Mouse (Mus musculus) embryonic stem cell, embryonic (primary cell): Measurements from ENCODE around the gene Tmem132d.

ENCODE experiments used
- CTCF ChIA-PET, 4 experiments: fragments of 300-600 bp in 2 of 4; fragments of 350-600 bp in 2 of 4; sonication (Branson Sonifier 250); formaldehyde crosslinking; loops; one replicate each; lab custom pipeline; 2022; ENCODE audit warnings: inconsistent platforms in 2 of 4; lab: Charles Lee
- POLR2A ChIA-PET, 4 experiments: fragments of 300-600 bp in 2 of 4; fragments of 350-600 bp in 2 of 4; sonication (Branson Sonifier 250); formaldehyde crosslinking; loops; one replicate each; lab custom pipeline; 2022; ENCODE audit warnings: antibody characterized with exemption in 4 of 4, inconsistent platforms in 1 of 4; lab: Charles Lee

Tmem132d gene

GRCm38 (mm10) chr5:128348835-128349234 lies 84.0 kb downstream of the Tmem132d start:
- ChIA-PET CTCF (no interaction called here), POLR2A (no interaction called here)

- ChIA-PET POLR2A (no interaction called here), CTCF (no interaction called here)
Measured at GRCm38 (mm10) chr5:128336841-128337240, 96.0 kb downstream of the Tmem132d start.

DNA sequence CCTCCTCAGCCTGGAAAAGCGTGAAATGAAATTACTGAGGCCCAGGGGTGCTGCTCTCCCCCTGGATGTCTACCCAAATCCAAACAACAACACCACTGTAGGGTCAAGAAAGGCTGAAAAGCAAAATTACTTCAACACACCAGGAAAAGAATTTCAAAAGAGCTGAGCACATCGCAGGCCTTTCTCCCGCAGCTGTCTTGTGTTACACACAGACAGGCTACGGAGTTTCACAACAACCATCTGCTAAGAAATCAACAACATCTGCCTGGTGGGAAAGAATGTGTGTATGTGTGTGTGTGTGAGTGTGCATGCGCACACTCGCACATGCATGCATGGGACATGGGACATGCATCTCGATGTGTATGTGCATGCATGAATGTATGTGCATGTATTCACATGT lies 100.1 kb downstream of the Tmem132d start:
- POLR2A ChIA-PET = interaction anchor here in 1 of 4 experiments (1.3 kb wide), 1 partner anchor 8 kb away, joined by 3 read pairs; no protein-coding TSS in a partner anchor
- CTCF ChIA-PET = interaction anchor here in 1 of 4 experiments (0.7 kb wide), 1 partner anchor 117 kb away, joined by 3 read pairs; no protein-coding TSS in a partner anchor

DNA sequence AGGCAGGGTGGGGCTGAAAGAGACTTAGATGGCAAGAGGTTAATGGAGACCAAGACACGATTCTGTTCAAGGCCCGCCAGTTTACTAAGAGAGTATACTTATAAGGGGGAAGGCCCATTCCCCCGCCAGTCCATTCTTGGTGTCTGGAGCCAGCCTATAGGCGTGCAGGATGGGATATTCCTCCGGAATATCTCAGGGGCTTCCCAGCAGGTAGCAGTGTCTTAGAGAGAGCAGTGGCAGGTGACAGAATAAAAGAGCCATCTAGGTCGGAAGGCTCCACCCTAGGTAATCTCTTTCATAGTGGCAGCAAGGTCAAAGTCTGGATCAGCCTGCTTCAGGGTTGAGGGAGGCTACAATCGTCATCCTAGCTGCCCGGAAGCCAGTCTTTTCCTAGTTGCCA lies 102.5 kb downstream of the Tmem132d start:
- POLR2A ChIA-PET = no interaction called here

DNA sequence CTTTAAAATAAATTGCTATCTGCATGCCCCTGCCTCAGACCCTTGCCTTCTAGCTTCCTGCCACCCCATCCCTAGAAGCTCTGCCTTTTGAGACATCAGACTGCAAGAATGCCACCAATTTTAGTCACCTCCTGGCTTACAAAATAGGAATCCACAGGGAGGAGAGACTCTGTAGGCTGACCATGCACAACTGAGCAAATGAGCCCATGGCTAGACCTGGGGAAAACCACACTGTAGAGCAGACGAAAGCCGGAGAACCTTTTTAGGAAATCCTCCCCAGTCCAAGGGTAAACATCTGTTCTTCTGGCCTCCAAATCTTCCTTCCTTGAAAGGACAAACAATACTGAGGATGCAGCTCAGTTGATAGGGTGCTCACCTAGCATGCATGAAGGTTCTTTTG lies 130.5 kb downstream of the Tmem132d start:
- POLR2A ChIA-PET = interaction anchor here in 1 of 4 experiments (0.5 to 1.7 kb wide), 2 partner anchors 11 to 65 kb away, joined by 4 read pairs; no protein-coding TSS in a partner anchor
- CTCF ChIA-PET = interaction anchor here in 1 of 4 experiments (0.7 kb wide), 1 partner anchor 678 kb away, joined by 3 read pairs; no protein-coding TSS in a partner anchor

More for the DNA sequence above, 102.5 kb downstream of the Tmem132d start:
- CTCF ChIA-PET = no interaction called here

- POLR2A ChIA-PET = interaction anchor here in 2 of 4 experiments (1.1 to 1.3 kb wide), 3 partner anchors 11 to 13 kb away, joined by 3 to 4 read pairs (median 4); no protein-coding TSS in a partner anchor
- CTCF ChIA-PET = interaction anchor here in 1 of 4 experiments (1.2 kb wide), 1 partner anchor 200 kb away, joined by 3 read pairs; no protein-coding TSS in a partner anchor
Measured at GRCm38 (mm10) chr5:128291191-128291590, 141.7 kb downstream of the Tmem132d start.

- ChIA-PET CTCF (interaction anchor here in 2 of 4 experiments (0.5 to 0.6 kb wide), 2 partner anchors 117 to 164 kb away, joined by 3 to 4 read pairs; no protein-coding TSS in a partner anchor), POLR2A (no interaction called here)
Measured at GRCm38 (mm10) chr5:128273255-128273654, 159.6 kb downstream of the Tmem132d start.

- ChIA-PET CTCF (interaction anchor here in 2 of 4 experiments (0.6 to 1.1 kb wide), 3 partner anchors 9 to 223 kb away, joined by 3 to 5 read pairs (median 3); no protein-coding TSS in a partner anchor), POLR2A (interaction anchor here in 2 of 4 experiments (0.6 to 1.1 kb wide), 2 partner anchors 20 to 1706 kb away, joined by 3 read pairs; no protein-coding TSS in a partner anchor)
Measured at GRCm38 (mm10) chr5:128267366-128267765, 165.5 kb downstream of the Tmem132d start.

GRCm38 (mm10) chr5:128244219-128244618 lies 188.7 kb downstream of the Tmem132d start:
- POLR2A ChIA-PET = no interaction called here
- CTCF ChIA-PET = no interaction called here

- ChIA-PET POLR2A (interaction anchor here in 1 of 4 experiments (0.6 to 0.9 kb wide), 2 partner anchors 8 to 80 kb away, joined by 3 read pairs; no protein-coding TSS in a partner anchor), CTCF (interaction anchor here in 3 of 4 experiments (0.5 to 0.9 kb wide), 3 partner anchors 54 to 536 kb away, joined by 3 to 7 read pairs (median 6); no protein-coding TSS in a partner anchor)
Measured at GRCm38 (mm10) chr5:128236638-128237335, 196.1 kb downstream of the Tmem132d start.

GRCm38 (mm10) chr5:128235611-128236010 lies 197.3 kb downstream of the Tmem132d start:
- ChIA-PET CTCF (no interaction called here), POLR2A (interaction anchor here in 2 of 4 experiments (0.6 kb wide), 2 partner anchors 157 to 812 kb away, joined by 3 to 4 read pairs; no protein-coding TSS in a partner anchor)

- ChIA-PET POLR2A (interaction anchor here in 2 of 4 experiments (0.6 to 0.9 kb wide), 2 partner anchors 9 to 559 kb away, joined by 4 to 5 read pairs; no protein-coding TSS in a partner anchor), CTCF (interaction anchor here (0.6 to 1.5 kb wide), 12 partner anchors 9 to 268 kb away, joined by 3 to 5 read pairs (median 3); no protein-coding TSS in a partner anchor)
Measured at GRCm38 (mm10) chr5:128233101-128233500, 199.8 kb downstream of the Tmem132d start.

DNA sequence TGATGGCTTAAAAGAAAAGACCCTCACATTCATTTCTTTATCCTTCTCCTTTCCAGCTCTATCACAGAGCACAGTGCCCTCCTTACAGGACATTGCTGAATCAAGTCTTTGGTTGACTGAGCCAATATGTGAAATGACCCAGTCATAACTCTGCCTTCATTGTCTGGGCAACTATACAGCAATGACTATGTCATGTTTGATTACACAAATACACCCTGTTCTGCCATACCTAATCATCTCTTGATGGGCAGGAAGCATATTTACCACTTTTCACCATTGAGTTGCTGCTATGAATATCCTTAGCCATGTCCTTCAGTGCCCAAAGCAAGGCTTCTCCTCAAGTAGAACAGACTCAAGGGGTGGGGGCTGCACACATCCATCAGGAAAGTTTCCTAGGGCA lies 214.6 kb downstream of the Tmem132d start:
- POLR2A ChIA-PET = no interaction called here
- CTCF ChIA-PET = interaction anchor here in 1 of 4 experiments (0.6 kb wide), 1 partner anchor 16 kb away, joined by 3 read pairs; no protein-coding TSS in a partner anchor

DNA sequence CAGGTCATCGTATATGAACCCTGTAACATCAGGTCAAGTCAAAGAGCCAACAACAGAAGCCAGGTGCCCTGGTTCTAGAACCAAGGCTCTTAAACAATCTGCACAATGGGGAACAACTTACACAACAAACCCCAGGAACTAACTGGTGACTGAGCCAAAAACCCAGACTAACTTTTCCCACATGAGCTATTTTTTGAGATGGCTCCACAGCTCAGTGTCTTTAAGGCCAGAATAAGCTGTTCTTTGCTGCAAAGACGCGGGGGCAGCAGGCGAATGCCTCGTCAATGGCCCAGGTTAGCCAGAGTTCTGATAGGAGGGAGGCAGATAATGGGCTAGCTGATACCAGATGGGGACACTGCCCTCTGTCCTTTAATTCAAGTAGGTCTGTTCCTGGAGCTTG lies 221.8 kb downstream of the Tmem132d start:
- CTCF ChIA-PET = interaction anchor here in 1 of 4 experiments (2.0 kb wide), 1 partner anchor 9 kb away, joined by 8 read pairs; no protein-coding TSS in a partner anchor
- POLR2A ChIA-PET = no interaction called here

GRCm38 (mm10) chr5:128205716-128206115 lies 227.2 kb downstream of the Tmem132d start:
- CTCF ChIA-PET = interaction anchor here in 1 of 4 experiments (0.6 kb wide), 1 partner anchor 60 kb away, joined by 5 read pairs; no protein-coding TSS in a partner anchor
- POLR2A ChIA-PET = no interaction called here

GRCm38 (mm10) chr5:128204685-128205320 lies 228.1 kb downstream of the Tmem132d start:
- POLR2A ChIA-PET = interaction anchor here in 1 of 4 experiments (0.6 kb wide), 1 partner anchor 1626 kb away, joined by 4 read pairs; no protein-coding TSS in a partner anchor
- CTCF ChIA-PET = interaction anchor here in 1 of 4 experiments (0.7 kb wide), 1 partner anchor 555 kb away, joined by 3 read pairs; no protein-coding TSS in a partner anchor

GRCm38 (mm10) chr5:128203879-128204581 lies 228.8 kb downstream of the Tmem132d start:
- ChIA-PET CTCF (interaction anchor here in 1 of 4 experiments (0.7 kb wide), 1 partner anchor 555 kb away, joined by 3 read pairs; no protein-coding TSS in a partner anchor), POLR2A (interaction anchor here in 1 of 4 experiments (0.6 kb wide), 2 partner anchors 42 to 1625 kb away, joined by 4 to 5 read pairs; no protein-coding TSS in a partner anchor)

- ChIA-PET POLR2A (no interaction called here), CTCF (no interaction called here)
Measured at GRCm38 (mm10) chr5:128194106-128194505, 238.8 kb downstream of the Tmem132d start.
